Mouse (Mus musculus) neural tube, embryonic 10.5 days (tissue): ENCODE data around the gene Vmn1r55.
A peak's percentile ranks its signal among the peaks of the same experiment; 100 is the strongest.
"Not testable (repeated sequence)": the region's sequence is repeated elsewhere in the genome, so short reads cannot be mapped to it uniquely, and the experiment has no call there.

Experiments
- DNase-seq: peaks from one replicate; pipeline ENCODE4 v3.0.0-alpha.2; 2017; ENCODE audit warnings: low spot score; ENCODE audit errors: extremely low spot score

Gene Vmn1r55

DNA sequence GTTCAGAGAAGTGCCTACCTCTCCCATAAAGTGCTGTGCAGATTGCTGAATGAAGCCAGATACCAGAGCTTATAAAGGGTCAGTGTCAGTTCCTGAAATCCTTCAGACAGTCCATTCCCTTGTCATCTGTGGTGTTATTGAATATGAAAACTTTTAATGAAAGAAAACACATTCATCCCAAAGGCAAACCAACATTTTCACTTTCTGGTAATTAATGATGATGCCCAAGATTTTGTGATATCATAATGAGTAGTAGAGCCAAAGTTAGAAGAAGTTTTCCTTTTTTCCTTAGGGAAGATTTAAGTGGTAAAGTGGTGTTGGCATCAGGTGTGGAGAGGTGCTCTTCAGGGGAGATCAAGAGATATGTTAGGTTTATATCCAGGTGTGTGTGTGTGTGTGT lies at the start of gene Vmn1r55:
Vmn1r55 (minus strand) TSS at position 101 of the 400 bp plus-strand sequence.
- not testable (repeated sequence) for DNase-seq

DNA sequence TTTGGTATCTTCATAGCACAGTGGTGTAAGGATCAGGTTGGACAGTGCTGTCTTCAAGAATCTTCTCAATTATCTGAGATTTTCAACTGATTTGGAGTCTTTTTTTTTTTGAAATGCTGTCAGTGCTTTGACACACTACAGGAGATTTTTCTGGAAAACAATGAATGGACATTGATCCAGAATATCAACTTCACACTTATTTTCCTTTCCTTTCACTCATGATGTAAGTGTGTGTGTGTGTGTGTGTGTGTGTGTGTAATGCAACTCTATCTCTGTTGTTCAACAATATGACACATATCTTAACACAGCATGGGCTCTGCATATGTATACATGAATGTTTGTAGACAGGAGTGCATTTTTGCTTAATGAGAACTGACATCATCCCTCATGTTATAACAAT lies 47.2 kb upstream of the Vmn1r55 start, which contains the start of gene Vmn1r56:
Vmn1r56 (minus strand) TSS at position 101 of the 400 bp plus-strand sequence.
- not testable (repeated sequence) for DNase-seq

DNA sequence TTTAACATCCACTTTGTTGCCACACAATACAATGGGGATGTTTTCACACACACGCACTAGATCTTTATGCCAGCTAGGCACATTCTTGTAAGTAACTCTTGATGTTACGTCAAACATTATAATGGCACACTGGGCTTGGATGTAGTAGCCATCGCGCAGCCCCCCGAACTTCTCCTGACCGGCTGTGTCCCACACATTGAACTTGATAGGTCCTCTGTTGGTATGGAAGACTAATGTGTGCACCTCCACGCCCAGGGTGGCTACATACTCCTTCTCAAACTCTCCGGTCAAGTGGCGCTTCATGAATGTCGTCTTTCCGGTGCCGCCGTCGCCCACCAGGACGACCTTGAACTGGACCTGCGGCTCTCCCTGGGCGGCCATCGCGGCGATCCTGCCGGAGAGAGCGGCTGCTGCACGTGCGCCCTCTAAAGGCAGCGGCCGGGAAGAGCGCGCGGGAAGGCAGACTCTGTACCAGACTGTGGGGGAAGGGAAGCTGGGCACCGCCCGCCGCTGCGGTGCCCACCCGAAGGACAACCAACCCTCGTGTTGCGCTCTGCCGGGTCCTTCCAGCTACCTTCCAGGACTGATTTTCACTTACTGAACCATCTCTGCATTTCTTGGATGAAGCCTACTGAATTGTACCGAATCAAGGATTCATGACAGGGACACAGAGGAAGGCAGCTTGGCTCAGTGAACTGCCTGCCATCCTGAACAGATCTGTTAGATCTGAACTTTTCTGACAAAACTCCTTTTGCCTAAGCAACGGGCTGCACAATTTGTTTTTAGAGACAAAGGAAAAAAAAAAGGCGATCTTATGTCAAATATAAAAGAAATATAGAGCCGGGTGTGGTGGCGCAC lies 23.7 kb downstream of the Vmn1r55 start, which contains the start of gene Rasl2-9:
Rasl2-9 (minus strand) TSS at position 402 of the 858 bp plus-strand sequence.
- peak; percentile 72 for DNase-seq

DNA sequence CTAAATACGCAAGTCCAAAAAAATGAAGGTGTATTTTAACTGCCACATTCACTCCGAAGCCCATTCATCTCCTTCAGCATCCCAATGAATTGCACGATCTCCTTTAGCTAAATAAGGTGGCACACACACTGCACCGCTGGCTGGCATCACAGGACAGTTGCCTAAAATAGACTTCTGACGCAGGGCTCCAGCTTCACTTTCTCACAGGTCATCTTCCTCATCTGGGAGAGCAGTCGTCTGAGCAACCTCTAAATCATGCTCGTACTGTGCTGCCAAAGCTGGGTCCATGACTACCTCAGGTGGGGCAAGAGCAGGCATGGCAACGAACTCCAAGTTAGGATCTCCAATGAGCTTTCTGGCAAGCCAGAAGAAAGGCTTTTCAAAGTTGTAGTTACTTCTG lies 24.4 kb downstream of the Vmn1r55 start:
- no peak for DNase-seq

DNA sequence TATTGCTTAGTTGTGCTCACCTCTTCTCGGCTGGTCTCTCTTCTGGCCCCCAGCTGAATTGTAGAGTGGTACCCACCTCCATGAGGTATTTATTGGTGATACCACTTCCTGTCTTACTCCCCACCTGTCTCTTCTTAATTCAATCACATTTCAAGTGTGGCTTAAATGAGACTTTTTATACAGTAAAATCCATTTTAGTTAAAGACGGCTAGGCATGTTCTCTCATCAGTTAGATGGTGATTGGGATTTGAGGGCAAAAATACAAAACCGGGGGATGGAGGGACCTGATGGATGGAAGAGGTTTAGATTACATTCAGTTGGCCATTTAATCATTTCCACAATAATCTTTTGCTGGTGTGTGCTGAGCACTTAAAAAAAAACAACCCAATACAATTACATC lies 32.6 kb downstream of the Vmn1r55 start, which contains the start of gene Rfpl4:
Rfpl4 (minus strand) TSS at position 101 of the 400 bp plus-strand sequence.
- no peak for DNase-seq

DNA sequence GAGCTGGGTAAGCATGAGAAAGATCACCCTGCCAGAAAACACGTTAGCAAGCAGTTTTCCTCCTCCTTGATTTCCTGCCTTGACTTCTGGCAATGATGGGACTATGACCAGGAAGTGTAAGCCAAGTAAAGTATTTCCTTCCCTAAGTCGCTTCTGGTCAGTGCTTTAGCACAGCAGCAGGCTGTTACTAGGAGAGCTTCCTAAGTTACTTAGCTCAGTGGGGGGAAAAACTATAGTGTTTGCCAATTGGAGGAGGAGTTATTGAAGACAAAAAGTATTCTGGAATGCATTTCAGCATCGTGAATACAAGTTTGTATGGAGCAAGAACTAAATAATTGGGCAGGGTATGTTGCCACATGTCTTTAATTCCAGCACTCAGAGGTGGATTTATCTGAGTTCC lies 36.8 kb downstream of the Vmn1r55 start:
- DNase-seq = no peak

DNA sequence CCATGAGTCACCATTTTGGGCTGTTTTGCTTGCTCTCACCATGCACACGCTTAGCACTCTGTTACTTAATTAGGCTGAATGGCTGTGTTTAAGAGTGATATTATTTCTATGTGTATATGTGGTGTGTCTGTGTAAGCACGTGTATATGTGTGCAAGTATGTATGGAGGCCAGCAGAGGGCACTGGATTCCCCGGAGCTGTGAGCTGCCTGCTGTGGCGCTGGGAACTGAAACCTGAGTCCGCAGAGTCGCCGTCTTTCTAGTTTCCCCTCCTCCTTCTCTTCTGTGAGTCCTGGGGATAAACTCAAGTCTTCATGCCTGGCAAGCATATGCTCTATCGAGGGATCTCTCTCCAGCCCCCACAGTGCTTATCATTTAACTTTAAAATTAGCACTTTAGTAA lies 40.2 kb downstream of the Vmn1r55 start:
- no peak for DNase-seq

DNA sequence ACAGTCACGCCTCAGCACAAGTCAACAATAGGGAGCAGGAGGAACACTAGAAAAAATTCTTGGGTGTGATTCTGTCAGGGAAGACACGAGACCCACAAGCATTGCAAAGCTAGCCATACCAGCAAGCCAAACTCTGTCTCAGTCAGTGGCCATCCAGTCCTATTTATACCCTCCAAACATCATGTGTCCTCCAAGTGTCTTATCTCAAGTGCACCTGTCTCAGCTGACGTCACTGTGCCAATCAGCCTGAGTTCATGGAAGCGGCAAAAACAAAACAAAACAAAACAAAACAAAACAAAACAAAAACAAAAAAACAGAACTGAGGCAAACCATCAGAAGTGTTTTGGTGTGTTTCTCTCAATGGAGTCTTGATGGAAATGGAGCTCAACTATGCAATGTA lies 41.2 kb downstream of the Vmn1r55 start:
- no peak for DNase-seq

DNA sequence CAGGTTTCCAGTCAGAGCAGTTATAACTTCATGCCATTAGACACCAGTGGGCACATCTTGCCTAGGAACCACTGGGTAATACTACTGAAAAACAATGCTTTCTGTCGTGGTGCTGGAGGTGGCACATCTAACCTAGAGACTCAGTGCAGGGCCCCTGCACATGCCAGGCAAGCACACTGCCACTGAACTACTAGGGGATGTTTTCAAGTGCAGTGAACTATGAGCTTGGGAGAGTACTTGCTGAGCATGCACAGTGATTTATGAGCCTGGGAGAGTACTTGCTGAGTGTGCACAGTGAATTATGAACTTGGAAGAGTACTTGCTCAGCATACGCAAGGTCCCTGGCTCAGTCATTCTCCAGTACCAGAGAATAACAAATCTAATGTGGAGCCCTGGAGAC lies 46.9 kb downstream of the Vmn1r55 start:
- DNase-seq = no peak

DNA sequence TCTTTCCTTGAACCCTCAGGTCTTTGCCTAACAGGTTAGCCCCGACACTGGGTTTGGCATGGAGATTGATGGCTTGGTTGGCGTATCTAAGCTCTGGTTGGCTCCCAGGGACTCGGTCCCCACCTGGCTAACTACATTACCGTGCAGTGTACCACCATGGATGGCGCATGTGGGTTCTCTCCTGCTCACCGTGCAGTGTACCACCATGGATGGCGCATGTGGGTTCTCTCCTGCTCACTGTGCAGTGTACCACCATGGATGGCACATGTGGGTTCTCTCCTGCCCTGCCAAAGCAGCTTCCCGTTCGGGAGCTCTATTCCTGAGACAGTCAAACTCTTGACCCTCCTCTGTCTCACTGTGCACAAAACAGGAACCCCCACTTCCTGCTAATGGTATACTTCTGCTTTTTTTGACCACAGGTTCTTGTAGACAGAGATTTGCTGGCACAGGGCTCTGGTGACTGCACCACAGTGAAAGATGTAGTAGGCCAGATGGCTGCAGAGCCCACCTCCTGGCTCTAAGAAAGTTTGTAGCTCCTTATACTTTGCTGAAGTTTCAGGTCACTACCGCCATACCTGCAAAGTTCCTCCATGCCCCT lies 48.3 kb downstream of the Vmn1r55 start:
- DNase-seq = no peak

DNA sequence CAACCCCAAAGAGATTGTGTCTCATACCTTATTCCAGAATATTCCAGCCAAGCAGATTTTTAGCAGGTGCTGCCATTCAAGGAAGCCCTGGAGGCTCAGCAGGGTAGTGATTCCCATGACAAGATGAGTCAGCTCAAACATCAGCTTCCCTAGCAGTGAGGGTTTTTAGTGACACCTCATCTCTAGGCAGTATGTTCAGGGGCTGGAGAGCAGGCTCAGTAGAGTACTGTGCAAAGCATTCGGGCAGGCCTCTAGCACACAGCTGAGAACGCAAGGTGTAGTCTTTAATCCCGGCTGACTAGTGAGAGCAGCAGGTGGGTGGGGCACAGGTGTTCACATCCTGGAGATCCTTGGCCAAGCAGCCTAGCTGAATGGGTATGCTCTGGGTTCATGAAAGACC lies 49.7 kb downstream of the Vmn1r55 start:
- no peak for DNase-seq

DNA sequence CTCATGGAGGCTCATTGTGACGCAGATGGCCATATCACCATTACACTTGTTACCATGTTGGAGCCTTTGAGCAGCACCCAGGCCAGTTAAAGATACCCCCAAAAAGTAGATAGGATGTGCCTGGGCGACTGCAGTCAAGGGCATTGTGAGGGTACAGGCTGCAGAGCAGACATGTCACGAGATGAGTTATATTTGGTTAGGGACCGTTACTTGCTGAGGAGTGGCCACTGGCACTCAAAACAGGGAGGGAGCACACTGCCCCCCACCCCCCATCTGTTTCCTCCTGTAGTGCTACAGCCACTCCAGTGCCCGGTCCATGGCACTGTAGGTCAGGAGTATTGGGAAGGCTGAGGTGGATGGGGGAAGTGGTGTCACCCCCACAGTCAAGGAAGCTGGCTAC lies 50.7 kb downstream of the Vmn1r55 start:
- DNase-seq = no peak

DNA sequence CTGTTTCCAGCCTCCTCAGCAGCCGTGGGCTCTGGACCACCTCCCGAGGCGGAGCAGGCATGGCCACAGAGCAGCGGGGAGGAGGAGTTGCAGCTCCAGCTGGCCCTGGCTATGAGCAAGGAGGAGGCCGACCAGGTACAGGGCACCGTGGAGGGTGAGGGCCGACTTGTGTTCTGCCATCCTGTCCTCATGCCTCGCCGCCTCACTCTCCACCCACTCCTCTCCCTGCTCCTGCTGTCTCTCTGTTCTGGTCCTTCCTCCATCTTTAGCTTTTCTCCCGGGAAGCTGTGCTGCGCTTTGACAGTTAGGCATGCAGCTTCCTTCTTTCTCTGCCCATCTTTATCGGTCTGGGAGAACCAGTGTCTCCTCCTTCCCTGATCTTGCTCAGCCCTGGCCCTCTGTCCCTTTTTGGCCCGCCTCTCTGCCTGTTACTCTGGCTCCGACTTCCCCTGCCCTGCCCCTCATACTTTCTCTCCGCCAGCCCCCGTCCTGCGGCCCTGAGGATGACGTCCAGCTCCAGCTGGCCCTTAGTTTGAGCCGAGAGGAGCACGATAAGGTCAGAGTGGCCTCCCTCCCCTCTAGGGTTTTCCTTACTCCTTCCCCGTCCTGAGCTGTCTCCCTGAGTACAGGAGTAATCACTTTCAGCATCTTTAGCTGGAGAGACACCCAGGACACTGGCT lies 56.5 kb downstream of the Vmn1r55 start:
- no peak for DNase-seq

DNA sequence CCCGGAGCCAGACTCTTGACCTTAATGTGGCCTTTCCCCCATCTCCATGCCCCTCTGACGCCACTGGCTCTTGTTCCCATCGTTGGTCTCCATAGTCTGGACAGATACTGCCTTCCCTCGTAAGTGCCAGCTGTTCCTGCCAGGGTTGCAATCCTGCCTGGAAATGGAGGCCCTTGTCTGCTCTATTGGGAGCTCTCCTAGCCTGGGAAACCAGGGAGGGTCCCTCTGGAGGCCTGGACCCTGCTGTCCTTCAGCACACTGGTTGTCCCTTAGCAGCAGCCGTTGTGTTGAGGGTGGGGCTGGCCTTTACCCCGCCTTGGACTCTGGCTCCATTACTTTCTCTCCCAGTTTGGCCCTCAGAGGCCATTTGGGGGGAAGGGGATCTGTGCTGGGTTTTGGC lies 57.1 kb downstream of the Vmn1r55 start:
- no peak for DNase-seq

DNA sequence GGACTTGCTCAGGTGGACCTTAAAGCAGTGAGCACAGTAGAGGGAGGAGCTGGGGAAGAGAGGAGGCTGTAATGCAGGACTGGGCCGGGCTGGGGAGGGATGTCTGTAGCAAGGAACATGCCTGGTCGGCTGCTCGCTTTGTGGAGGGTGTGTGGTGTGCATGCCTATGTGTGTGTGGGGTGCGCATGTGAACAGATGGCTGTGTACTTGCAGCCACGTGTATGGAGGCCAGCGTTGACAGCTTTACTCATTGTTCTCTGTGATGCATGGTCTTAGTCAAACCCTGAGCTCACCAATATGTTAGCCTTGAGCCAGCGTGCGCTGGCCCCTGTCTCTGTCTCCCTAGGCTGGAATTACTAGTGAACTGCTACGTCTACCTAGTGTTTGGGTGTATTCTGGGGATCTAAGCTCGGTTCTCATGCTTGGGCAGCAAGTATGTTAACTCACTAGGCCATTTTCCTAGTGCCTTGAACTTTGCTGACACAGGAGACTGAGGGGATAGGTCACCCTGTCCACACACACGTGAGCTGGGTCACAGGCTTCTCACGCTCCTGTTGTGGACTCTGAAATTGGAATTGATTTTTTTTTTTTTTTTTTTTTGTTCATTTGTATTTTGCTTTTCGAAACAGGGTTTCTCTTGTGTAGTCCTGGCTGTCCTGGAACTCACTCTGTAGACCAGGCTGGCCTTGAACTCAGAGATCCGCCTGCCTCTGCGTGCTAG lies 58.3 kb downstream of the Vmn1r55 start:
- DNase-seq = no peak

DNA sequence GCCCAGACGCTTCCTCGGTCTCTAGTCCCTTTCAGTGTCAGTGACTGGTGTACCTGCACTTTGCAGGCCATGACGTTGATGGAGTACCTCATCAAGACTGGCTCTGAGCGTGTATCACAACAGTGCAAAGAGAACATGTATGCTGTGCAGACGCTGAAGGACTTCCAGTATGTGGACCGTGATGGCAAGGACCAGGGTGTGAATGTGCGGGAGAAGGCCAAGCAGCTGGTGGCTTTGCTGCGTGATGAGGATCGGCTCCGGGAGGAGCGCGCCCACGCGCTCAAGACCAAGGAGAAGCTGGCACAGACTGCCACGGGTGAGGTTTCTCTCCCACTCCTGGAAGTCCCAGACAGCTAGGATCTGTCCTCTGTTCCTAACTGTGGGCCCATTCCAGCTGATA lies 59.6 kb downstream of the Vmn1r55 start:
- no peak for DNase-seq

DNA sequence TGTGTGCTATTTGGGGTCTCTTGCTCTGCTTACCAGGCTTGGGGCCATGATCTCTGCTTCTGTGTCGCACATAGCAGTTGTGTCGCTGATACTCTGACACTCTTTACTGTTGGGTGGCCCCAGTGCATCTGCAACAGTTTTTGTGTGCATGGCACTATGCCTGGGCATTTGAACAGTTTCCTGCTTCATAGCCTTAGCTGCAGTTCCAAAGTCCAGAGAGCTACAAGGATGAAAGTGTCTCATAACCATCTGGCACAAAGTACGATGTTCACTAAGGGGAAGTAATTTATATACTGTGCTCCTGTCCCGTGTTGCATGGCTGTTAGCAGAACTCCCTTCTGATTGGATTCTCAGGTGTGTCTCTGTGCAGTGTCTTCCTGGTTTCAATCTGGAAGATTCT lies 61.6 kb downstream of the Vmn1r55 start:
- DNase-seq = no peak

DNA sequence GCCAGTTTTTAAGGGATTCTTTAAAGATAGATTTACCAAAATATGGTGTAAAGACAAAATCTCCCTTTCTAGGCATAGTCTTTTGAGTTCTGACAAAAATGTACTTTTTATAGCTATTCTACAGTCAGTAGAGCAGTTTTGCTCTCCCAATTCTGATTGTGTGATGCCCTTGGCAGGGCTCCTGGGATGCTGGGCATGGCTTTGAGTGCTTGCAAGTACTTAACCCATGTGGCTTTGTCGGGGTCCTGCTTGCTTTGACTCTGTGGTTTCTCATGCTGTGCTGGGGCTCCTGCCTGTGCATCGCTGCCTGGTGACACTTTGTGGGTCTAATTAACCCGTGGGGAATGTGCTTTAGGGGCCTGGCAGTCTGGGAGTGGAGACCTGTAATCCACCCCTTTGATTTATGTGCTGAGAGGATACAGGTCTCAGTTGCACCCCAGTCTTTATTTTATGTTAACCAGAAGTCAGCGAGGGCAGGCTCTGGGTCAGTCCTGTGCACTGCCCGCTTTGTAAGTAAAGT lies 62.5 kb downstream of the Vmn1r55 start:
- DNase-seq = no peak

DNA sequence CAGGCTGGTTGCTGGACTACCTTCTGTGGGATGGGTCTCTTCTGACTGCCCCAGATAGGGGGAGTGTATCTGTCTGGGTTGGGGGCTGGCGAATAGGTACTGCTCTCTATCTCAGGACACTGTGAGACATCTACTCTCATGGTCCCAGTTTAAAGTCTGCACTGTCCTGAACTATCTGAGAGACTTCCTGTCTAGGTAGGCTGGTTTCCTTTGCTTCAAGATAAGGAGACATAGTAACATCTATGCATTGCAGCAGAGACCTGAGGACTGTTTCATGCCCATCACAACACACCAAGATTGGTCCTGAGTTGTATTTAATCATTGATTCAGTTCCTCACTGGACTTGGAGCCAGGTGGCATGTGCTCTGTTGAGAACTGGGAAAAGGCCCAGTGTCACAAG lies 64.0 kb downstream of the Vmn1r55 start:
- DNase-seq = no peak

DNA sequence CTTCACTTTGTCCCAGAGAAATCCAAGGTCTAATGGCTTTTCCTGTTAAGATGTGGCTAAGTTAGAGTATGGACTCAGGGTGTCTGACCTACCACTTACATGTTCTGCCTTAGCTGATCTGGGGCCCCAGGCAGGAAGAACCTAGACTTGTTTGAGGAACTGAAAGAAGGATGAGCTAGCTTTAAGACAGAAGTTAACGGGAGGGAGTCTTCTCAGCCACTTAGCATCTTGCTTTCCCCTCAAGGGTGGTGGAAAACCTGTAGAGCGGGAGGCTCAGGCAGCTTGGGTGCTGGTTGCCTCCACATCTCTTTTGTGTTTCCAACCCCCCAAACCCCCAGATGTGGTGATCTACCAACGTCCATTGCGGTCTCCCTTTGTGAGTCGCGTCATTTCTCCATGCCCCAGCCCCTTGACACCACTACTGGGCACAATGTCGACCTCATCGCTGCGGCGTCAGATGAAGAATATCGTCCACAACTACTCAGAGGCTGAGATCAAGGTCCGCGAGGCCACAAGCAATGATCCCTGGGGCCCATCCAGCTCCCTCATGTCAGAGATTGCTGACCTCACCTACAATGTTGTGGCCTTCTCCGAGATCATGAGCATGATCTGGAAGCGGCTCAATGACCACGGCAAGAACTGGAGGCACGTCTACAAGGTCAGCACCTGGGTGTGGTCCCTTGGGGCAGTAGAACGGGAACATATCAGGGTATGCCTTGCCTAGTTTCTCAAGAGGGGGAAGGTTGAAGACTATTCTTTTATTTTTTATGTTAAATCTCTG lies 66.0 kb downstream of the Vmn1r55 start:
- DNase-seq = no peak
